Mouse (Mus musculus): ENCODE measurements around the gene Gemin7. TPM values are rescaled to one million over a fixed set of nuclear protein-coding genes. Genes with fewer than 3 reads are reported as not detected.
"Not testable (repeated sequence)": the region's sequence is repeated elsewhere in the genome, so short reads cannot be mapped to it uniquely, and the experiment has no call there.

Gemin7 gene
- 69.0 TPM in 2 replicates for polyA plus RNA-seq (2012; rRNA removed)

DNA sequence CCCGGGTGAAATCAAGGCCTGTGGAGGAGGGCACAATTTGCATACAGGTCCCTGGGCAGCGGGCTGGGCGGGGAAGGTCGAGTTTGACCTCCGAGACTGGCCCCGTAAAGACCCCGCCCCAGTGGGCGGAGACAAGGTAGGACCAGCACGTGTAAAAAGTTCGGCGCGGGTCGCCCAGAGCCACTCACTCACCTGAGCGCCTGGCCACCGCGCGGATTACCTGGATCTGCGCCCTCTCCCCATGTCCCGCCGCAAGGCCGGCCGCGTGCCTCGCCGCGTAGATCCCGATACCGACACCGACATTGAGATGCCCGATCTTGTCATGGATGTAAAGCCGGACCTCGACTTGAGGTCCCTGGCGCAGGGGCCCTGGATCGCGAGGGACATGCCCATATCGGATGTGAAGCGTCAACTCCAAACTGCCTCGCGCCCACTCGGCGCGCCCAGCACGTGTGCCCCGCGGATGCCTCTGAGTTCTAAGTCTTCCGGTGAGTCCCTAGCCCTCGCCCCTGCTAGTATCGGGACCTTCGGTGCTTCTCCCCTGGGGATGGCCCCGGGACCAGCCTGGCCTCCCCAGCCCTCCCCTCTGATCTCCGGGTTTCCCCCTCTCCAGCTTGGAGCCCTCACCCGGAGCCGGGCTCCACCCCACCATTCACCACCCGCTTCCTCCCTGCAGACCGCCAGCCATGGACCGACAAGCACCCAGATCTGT, at the start of gene Gemin7, which contains the start of gene Zfp296:
TSS of gene Gemin7 (minus strand) at position 455 of the 712 bp plus-strand sequence.
TSS of gene Zfp296 (plus strand) at position 147 of the 712 bp plus-strand sequence.
- DNase-seq (ENCODE audit: low spot score), result peak; percentile 53

DNA sequence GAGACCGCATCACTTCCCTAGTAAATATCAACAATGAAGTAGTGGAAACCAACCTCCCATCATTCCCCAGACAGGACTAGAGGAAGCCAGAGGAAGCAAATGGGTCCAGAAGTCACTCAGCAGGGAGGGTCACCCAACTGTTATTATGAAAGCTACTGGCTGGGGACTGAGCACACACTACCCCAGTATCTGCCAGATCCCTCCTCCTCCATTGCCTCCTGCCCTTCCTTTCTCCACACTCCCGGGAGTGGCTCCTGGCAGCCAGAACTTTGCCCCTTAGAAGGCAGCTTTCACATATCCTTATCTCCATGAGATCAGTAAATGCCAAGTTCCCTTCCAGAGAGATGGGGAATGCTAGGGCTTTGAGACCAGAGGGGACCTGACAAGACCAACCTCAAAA, 46.0 kb upstream of the Gemin7 start:
- DNase-seq (ENCODE audit: low spot score), result no peak

DNA sequence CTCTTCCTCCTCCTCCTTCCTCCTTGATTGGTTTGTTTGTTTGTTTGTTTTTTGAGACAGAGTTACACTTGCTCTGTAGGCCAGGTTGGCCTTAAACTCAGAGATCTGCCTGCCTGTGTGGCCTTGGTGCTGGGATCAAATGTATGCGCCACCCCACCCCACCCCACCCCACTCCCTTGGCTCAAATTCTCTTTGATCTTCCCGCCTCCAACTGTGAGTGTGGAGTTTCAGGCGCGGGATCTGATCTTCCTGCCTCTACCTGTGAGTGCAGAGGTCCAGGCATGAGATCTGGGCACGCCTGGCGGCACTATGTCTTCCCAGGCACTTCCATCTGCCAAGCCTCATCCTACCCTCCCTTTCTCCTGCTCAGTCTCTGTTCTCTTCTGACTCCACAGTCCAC, 44.8 kb upstream of the Gemin7 start:
- DNase-seq (ENCODE audit: low spot score), result no peak

DNA sequence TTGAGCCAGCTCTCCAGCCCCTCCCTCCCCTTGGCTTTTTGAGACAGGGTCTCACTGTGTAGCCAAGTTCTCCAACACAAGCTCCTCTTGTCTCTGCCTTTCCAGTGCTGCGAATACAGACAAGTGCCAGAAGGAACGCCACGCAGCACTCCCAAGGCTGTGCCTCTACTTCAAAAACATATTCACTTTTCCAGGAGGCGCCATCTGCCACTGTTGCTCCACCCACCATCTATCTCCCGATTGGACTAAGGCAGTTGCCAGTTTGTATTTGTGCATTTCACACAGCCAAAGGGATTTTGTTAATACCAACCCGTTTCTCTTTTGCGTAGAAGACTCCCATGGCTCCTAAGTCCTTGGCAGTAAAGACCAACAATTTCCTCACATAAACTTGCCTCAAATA, 43.4 kb upstream of the Gemin7 start:
- no peak for DNase-seq (ENCODE audit: low spot score)

DNA sequence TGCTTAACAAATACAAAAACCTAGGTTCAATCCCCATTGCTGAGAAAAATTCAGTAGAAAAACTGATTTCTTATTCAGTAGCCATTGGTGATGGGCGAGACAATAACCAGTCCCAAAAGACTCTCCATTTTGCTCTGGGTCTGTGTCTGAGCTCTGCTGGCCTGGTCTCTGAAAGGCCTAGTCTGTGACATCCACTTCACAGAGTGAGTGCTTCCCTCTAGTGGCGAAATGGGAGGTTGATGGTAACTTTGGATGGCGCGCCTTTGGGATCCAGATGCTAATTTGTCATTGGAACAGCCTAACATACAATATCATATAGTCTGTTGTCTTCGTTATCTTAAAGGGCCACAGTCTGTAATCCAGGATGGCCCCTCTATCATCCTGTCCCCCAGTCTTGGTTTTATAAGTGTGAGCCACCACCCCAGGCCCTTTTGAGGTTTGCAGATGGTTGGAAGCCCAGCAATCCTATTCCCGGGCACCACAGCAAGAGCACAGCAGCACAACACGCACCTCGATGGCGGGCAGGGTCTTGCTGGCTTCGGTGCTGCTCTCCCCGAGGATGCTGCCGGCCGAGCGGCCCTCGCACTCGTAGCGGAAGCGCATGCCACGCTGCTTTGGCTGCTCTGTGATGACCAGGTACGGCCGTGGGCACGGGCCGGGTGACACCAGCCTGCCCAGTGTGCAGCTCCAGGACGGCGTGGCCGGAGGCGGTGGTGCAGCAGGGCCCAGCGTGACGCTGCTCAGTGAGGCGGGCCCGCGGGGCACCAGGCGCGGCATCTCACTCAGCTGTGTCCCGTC, 41.8 kb upstream of the Gemin7 start:
- no peak for DNase-seq (ENCODE audit: low spot score)

DNA sequence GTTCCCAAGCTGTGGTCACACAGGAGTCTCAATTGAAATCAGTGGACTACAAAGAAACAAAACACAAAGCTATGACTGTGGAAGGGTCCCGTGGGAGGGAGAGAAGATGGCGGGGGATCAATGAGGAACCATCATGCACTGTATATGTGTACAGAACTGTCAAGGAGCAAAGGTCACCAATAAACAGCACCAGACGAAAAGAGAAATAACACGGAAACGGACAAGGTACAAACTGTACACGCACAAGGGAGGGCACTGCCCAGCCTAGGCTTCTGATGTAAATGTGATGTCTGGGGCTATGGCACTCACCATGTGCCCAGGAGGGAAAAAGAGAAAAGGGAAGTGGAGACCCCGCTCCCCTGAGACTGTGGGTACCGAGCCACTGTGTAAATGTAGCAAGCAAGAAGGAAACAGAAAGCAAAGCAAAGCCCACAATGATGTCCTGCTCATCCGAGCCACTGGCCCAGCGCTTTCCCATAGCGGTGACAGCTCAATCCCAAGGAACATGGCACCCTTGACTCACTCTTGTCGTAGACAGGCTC, 37.7 kb upstream of the Gemin7 start:
- no peak for DNase-seq (ENCODE audit: low spot score)

DNA sequence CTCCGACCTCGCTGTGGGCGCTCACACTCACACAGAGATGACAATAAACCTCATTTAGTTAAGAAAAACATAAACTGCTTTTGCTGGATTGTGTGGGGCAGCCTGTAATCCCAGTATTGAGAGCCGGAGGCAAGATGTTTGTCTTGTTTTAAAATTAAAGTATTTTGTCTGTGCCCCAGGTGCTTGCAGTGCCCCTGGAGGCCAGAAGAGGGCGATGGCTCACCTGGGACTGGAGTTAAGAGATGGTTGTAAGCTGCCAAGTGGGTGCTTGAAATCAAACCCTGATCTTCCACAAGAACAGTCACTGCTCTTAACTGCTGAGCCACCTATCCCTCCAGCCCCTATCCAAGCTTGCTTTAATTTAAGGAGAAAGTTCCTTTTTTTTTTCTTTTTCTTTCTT, 33.6 kb upstream of the Gemin7 start:
- DNase-seq (ENCODE audit: low spot score), result no peak

DNA sequence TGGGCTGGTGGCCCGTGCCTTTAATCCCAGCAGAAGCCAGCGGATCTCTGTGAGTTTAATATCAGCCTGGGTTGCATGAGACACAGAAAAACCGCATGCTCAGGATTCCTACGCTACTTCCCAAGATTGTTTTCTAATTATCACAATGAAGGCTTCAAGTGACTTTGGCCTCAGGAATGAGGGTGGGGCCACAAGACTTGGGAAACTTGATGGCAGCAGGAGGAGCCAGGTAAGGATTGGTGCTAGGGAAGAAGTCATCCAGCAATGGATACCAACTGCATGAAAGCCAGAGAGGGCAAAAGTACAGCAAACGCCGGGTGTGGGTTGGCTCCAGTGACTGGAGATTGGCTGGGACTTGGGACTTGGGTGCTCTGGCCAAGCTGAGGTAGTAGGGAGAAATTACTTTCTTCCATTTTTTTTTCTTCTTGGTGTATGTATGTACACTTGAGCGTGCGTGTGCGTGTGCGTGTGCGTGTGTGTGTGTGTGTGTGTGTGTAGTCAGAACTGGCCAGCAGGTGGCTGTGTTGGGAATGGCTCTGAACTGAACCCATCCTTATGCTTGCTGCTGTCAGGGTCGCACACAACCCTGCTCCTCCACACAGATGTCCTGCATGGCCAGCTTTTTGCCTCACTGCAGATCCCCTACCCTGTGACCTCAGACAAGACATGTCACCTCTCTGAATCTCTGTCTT, 32.4 kb upstream of the Gemin7 start:
- DNase-seq (ENCODE audit: low spot score), result no peak

DNA sequence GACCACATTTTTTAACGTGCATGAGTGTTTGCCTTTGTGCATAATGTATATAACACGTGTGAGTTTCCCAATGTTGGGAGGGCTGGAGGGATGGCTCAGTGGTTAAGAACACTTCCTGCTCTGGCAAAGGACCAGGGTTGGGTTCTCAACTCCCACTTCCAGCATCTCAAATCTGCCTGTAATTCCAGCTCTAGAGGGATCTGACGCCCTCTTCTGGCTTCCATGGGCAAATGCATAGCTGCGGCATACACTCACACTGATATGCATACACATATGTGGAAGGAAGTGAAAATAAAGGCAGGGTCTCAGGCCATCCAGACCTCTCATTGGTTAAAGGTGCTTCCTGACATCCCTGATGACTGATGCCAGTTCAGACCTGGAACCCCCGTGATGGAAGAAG, 29.9 kb upstream of the Gemin7 start:
- DNase-seq (ENCODE audit: low spot score), result no peak

DNA sequence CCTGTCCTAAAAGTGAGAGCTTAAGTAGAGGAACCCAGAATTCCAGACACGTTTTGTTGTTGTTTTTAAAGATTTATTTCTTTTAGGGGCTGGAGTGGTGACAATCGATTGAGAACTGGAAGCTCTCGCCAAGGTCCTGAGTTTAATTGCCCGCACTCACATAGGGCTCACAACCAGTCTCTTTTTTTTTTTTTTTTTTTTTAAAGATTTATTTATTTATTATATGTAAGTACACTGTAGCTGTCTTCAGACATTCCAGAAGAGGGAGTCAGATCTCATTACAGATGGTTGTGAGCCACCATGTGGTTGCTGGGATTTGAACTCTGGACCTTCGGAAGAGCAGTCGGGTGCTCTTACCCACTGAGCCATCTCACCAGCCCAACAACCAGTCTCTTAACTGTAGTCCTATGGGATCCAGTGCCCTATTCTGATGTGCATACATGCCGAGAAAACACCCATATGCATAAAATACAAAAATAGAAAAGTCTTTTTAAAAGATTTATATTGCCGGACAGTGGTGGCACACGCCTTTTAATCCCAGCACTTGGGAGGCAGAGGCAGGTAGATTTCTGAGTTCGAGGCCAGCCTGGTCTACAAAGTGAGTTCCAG, 27.3 kb upstream of the Gemin7 start:
- DNase-seq (ENCODE audit: low spot score), result not testable (repeated sequence)

DNA sequence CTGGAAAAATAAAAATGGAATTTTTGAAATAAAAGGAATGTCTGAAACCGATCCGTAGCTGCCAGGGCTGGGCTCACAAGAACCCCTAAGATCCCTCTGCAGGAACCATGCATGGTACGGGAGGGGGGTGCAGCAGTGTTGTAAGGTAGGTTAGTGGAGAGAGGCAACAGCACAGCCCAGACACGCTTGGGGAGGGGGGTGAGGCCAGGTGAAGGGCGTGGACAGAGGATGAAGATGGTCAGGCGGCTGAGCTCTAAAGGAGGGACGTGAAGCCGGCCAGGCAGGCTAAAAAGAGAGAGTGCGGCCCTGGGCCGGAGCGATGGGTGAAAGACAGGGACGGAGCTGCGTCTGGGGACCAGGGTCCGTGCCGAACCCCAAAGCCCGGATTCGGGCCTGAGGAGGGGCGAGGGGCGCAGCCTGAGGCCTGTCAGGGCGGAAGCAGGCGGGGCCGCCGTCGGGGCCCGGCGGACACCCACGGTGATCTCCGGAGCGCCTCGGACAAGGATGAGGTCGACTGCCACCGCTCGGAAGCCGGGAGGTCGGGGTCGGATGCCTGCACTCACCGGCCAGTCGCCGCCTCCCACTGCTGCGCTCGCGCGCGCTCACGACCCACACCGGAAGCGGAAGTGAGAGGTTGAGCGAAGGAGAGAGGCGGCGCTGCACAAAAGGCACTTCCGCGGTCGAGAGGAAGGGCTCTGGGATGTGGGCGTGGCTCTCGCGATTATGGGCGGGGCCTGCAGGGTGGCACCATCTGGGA, 26.6 kb upstream of the Gemin7 start, which contains the start of gene Clasrp:
TSS of gene Clasrp (minus strand) at position 638 of the 757 bp plus-strand sequence.
- DNase-seq (ENCODE audit: low spot score), result peak; percentile 84

DNA sequence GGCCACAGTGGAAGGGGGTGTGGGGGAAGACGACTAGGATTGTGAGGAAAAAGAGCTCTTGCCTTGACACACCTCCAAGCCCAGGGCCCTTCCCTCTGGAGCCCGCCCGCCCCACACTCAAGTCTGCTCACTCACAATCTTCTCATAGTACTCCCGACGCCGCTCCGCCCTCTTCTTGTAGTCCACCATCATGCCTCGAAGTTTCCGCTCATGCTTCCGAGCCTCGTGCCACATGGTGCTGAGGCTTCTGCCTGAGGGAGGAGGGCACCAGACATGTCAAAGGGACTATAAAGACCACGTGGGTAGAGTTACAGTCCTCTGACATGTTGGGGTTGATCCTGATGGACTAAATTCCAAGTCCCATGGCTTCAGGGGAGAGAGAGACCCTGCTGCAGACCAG, 25.7 kb upstream of the Gemin7 start:
- no peak for DNase-seq (ENCODE audit: low spot score)

DNA sequence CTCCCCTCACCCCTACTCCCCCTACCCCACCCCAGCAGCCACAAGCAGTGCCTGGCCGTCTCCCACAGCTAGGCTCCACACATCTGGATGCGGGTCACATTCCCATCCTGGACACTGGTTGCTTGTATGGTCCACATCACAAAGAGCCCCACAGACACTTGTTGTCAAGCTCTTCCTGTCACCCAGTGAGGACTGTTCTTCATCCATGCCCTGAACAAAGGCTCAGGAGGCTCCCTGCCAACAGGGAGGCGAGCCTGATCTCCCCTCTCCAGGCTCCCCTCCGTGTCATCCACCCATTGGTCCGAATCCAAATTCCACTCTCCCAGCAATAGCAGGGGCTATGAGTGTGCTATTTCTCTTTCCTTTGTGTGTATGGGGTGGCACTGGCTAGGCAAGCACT, 23.2 kb upstream of the Gemin7 start:
- DNase-seq (ENCODE audit: low spot score), result no peak

DNA sequence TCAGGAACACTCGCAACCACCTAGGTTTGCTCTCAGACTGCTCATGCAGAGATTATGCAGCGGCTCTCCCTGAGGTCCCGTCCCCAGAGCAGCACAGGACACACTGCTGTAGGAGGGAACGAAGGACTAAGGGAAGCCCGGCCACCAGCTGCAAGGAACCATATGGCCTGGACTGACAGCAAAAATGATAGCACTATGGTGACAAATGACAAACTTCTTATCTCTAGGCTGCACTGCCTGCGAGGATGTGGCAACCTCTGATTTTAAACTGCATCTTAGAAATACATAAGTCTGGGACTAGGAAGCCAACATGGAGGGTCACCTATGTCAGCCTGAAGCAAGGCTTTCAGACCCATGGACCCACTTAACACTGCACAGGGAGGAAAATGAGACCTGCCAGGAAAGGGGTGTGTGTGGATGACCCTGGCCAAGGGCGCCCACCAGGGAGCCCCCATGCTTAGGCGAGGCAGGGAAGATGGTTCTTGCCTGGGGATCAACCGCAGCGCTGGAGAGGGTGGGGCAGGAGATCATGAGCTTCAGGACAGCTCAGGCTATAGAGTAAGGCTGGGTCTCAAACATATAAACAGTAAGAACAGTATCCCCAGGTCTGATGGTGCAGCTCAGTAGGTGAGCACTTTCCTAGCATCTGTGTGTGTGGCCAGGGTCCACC, 15.8 kb upstream of the Gemin7 start:
- DNase-seq (ENCODE audit: low spot score), result no peak

DNA sequence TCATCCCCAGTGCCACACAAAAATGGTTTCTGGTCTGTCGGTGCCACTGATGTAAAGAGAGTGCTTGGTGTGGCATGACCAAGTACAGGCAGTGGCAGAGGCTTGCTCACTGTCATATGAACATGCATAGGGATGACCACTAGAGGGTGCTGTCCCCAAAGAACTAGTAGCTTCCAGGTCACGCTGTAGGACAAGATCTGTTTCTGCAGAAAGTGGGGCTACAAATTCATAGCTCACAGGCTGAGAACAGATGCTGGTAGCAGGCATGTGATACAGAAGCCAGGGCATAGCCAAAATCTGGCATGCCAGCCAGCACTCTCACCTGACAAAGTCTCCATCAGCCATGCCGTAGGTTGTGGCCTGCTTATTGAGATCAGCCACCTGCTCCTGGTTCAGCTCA, 12.5 kb upstream of the Gemin7 start:
- no peak for DNase-seq (ENCODE audit: low spot score)

DNA sequence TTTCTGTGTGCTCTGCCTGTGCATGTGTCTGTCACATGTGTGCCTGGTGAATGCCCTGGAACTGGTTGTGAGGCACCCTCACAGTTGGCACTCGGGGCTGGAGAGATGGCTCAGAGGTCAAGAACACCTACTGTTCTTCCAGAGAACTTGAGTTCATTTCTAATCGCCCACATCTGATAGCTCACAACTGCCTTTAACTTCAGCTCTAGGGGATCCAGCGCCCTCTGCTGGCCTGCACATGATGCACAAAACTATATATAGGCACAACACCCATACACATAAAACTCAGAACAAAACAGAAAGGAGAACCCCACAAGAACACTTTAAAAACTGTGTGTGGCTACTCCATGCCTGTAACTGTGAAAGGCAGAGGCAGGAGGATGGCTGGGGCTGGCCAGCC, 11.8 kb upstream of the Gemin7 start:
- no peak for DNase-seq (ENCODE audit: low spot score)

DNA sequence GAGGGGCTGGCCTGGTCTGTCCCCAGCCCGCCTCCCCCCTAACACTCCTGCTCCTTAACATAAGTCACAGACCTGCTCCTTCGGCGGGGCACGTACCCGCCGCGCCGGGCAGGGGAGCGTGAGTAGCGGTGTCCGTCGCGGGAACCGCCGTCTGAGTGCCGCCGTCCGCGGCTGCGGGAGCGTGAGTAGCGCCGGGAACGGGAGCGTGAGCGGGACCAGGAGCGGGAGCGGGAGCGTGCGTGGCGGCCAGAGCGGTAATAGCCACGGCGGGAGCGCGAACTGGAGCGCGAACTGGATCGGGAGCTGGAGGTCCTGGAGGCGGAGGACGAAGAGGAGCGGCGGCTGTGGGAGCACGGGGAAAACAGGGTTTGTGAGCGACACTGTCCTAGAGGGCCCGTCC, 8.9 kb upstream of the Gemin7 start:
- DNase-seq (ENCODE audit: low spot score), result no peak

DNA sequence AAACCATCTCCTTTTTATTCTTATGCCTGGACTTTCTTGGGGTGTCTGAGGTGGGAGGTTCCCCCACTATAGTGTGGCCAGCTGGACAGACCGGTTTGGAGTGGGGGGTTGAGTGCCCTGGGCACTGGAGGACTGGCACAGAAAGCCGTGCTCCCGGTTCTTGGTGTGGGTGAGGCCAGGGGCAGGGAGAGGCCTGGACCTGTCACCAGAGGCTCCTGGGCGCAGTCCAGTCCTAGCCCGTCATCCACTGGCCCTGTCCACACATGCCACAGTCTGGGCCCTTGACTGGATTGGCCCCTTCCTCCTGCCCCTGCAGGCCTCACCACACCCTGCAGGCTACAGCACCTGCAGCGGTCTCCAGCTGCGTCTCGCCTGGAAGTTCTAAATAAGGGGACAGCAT, 3.2 kb upstream of the Gemin7 start:
- DNase-seq (ENCODE audit: low spot score), result peak; percentile 63

DNA sequence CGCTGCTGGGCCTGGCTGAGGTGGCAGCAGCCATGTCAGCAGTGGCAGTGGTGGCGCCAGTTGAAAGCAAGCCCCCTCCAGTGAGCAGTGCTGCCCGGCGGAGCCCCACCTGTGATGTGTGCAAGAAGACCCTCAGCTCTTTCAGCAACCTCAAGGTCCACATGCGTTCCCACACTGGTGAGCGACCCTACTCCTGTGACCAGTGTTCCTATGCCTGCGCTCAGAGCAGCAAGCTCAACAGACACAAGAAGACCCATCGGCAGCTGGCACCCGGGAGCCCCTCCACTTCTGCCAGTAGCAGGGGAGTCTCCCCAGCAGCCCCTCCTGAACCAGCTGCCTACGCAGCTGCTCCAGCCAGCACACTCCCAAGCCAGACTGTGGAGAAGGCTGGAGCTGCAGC, 2.4 kb upstream of the Gemin7 start:
- DNase-seq (ENCODE audit: low spot score), result no peak

DNA sequence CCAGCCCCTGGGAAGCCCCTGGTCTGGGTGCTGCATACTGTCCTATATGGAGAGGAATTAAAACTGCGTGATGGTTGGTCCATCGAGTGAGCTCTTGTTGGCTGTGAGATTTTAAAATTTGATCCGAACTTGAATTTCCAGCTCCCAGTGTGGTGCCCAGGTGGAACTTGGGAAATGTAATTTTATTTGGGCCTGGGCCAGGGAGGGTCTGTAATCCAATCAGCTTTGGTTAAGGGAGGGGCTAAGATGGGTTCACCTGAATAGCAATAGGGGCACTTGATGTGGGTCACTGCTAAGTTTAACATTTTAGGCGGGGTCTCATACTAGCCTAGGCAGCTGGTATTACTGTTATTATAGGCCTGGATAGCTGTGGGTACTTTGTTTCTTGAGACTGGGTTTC, 1.0 kb upstream of the Gemin7 start:
- DNase-seq (ENCODE audit: low spot score), result no peak

Measured in urinary bladder, adult 2 months (tissue).